Mouse (Mus musculus): Measurements from ENCODE around the gene Defb28. TPM values are rescaled to one million over a fixed set of nuclear protein-coding genes. Genes with fewer than 3 reads are reported as not detected.

Defb28 gene
- polyA plus RNA-seq (2017; shearing (Covaris generic)): not detected

DNA sequence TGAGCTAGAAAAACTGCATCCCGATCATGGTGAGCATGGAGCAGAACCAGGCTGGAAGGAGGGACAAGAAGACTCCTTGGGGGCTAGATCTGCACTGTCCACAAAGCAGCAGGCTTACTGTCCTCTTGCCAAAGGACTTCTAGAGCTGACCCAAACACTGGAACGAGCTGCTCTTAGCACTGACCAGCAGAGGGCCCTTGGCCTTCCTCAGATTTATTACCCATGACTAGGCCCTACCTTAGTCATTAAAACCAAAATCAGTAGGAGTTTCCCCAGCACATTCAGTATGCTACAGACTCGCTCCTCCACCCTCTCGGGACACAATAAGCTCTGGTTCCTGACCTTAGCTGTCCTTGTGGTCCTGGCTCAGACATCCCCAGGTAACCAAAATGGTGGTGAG is at the start of gene Defb28:
Defb28 (plus strand) TSS at position 275 of the 400 bp plus-strand sequence.

GRCm38 (mm10) chr2:152476763-152477162 is 41.3 kb upstream of the Defb28 start, which contains the start of gene Defb20:
TSS of gene Defb20 (plus strand) at chr2:152477063.

GRCm38 (mm10) chr2:152490038-152490437 is 28.0 kb upstream of the Defb28 start, which contains the start of gene Defb22:
TSS of gene Defb22 (minus strand) at chr2:152490138.

DNA sequence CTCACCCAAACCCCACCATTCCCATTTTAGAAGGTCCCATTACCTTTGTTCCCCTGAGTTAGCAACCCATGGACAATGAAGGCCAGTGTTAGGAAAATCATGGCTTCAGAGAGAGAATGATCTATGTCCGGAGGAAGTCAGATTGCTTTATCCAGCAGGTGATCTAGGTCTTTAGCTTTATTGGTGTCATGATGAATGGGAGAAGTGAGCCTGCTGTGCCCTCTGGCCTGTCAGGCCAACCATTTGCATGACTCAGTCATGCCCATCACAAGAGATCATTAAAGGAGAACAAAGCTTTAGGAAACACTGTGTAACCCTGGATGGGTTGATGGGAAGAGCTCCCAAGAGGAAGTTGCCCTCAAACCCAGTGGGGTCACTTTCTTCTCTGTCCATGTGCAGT is 6.5 kb upstream of the Defb28 start, which contains the start of gene Defb26:
Defb26 (minus strand) TSS at position 101 of the 400 bp plus-strand sequence.

GRCm38 (mm10) chr2:152539944-152540710 is 22.1 kb downstream of the Defb28 start, which contains the start of gene Defb29:
TSS of gene Defb29 (minus strand) at chr2:152540098.

DNA sequence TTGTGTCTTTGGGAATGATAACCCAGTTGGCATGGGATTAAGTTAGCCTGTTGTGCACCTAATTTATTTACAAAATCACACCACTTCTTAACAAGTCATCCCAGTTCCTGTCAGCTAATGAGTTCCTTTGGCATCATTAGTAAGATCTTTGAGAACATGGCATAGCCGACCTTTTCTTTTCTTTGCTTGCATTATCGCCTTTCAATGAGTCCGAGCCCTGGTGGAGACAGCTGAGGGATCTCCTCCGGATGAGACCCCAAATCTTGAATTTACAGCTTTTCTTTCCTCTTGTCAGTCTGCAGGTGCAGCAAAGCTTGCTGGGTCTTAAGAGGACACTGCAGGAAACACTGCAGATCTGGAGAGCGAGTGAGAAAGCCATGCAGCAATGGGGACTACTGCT is 51.0 kb downstream of the Defb28 start, which contains the start of gene Gm17416:
Gm17416 (plus strand) TSS at position 301 of the 400 bp plus-strand sequence.

Other genes starting within 250 kb of the Defb28 start
- 50.9 TPM for gene Tbc1d20, start 224.4 kb upstream of the Defb28 start, polyA plus RNA-seq (2017; shearing (Covaris generic))
- gene Rbck1, start 185.6 kb upstream of the Defb28 start, polyA plus RNA-seq (2017; shearing (Covaris generic)): 400 TPM
- 4.5 TPM for gene Trib3, start 174.2 kb upstream of the Defb28 start, polyA plus RNA-seq (2017; shearing (Covaris generic))
- gene Nrsn2, start 141.6 kb upstream of the Defb28 start, polyA plus RNA-seq (2017; shearing (Covaris generic)): not detected
- gene Sox12, start 120.2 kb upstream of the Defb28 start, polyA plus RNA-seq (2017; shearing (Covaris generic)): 0.11 TPM
- 1.7 TPM for gene Zcchc3, start 103.2 kb upstream of the Defb28 start, polyA plus RNA-seq (2017; shearing (Covaris generic))
- gene 6820408C15Rik, start 102.7 kb upstream of the Defb28 start, polyA plus RNA-seq (2017; shearing (Covaris generic)): not detected
- not detected for gene Defb23, start 53.6 kb upstream of the Defb28 start, polyA plus RNA-seq (2017; shearing (Covaris generic))
- gene Defb20, start 41.2 kb upstream of the Defb28 start, polyA plus RNA-seq (2017; shearing (Covaris generic)): not detected
- not detected for gene Defb22, start 28.1 kb upstream of the Defb28 start, polyA plus RNA-seq (2017; shearing (Covaris generic))
- not detected for gene Defb26, start 6.6 kb upstream of the Defb28 start, polyA plus RNA-seq (2017; shearing (Covaris generic))
- gene Defb29, start 21.8 kb downstream of the Defb28 start, polyA plus RNA-seq (2017; shearing (Covaris generic)): not detected
- not detected for gene Gm17416, start 51.1 kb downstream of the Defb28 start, polyA plus RNA-seq (2017; shearing (Covaris generic))
- not detected for gene Defb21, start 54.5 kb downstream of the Defb28 start, polyA plus RNA-seq (2017; shearing (Covaris generic))
- gene Defb19, start 62.1 kb downstream of the Defb28 start, polyA plus RNA-seq (2017; shearing (Covaris generic)): not detected
- gene Defb45, start 81.1 kb downstream of the Defb28 start, polyA plus RNA-seq (2017; shearing (Covaris generic)): not detected
- not detected for gene Defb36, start 86.1 kb downstream of the Defb28 start, polyA plus RNA-seq (2017; shearing (Covaris generic))
- gene Defb25, start 104.8 kb downstream of the Defb28 start, polyA plus RNA-seq (2017; shearing (Covaris generic)): not detected
- not detected for gene Rem1, start 108.7 kb downstream of the Defb28 start, polyA plus RNA-seq (2017; shearing (Covaris generic))
- 69.2 TPM for gene H13, start 151.2 kb downstream of the Defb28 start, polyA plus RNA-seq (2017; shearing (Covaris generic))
- 3.0 TPM for gene Mcts2, start 168.8 kb downstream of the Defb28 start, polyA plus RNA-seq (2017; shearing (Covaris generic))
- gene Id1, start 218.0 kb downstream of the Defb28 start, polyA plus RNA-seq (2017; shearing (Covaris generic)): not detected
- 0.41 TPM for gene Cox4i2, start 235.9 kb downstream of the Defb28 start, polyA plus RNA-seq (2017; shearing (Covaris generic))